Mouse (Mus musculus): ENCODE measurements around the gene Stat4.

DNA sequence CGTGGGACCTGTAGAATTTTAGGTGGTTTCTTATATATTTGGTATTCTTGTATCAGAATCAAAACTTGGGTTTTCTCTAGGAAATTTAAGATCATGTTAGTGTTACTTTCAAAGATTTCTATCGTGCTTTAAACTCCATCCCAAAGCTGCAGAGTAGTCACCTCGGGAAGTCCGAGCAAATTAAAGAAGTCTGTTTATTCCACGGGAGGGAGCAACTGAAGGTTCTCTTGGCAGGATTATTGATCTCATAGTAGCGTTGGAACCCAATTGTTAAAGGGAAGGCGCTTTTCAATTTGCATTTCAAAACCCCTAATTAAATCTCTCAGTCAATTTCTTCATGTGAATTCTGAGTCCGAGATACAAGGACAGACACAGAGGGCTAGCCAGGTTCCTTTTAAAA is 93.4 kb downstream of the Stat4 start:
- TF ChIP-seq POLR2A (IDR thresholded peaks at IDR 0.05; ENCODE audit: extremely low read depth, insufficient read depth, low read length) (no peak), CTCF (IDR thresholded peaks at IDR 0.05; ENCODE audit: extremely low read depth, insufficient read depth, low read length) (no peak)
